Mouse (Mus musculus): ENCODE results near the gene Lat2. TPM values are rescaled to one million over a fixed set of nuclear protein-coding genes. Genes with fewer than 3 reads are reported as not detected.

The Lat2 gene
- 20.8 TPM for total RNA-seq (2023)

DNA sequence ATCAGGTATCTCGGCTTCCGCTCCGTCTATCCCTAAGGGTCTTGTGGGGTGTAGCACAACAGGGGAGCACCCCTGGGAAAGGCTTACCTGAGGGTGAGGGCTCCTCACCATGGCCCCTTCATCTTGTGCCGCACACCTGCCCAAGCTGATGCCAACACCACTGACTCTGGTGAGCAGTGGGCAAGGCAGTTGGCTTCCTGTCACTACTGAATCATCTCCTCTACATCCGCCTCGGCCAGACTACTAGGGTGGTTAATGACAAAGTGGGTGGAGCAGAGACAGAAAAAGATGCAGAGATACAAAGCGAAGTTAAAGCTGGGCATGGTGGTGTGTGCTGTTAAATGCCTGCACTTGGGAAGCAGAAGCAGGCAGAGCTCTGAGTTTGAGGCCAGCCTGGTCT, at the start of gene Lat2:
Gene Lat2, minus strand, starts transcription at position 224 of the 400 bp plus-strand sequence.

DNA sequence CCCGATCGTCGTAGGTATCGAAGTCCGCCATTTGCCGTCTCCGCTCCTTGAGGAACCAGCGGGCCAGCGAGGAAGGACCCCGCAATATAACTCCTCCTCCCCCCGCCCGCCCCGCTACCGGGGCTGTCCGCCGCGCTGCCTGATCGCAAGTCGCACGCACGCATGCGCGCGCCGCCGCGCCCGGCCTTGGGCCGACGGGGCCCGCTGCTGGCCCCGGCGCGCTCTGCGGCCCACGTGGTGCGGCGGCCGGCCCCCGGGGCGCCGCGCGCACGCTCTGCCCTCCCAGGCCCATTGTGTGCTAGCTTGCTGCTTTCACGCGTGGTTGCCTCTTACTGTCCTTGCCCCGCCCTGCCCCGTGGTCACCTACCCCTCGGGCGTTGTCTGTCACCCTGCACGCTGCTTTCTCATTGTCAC, 24.5 kb upstream of the Lat2 start, which contains the start of gene Eif4h:
Gene Eif4h, minus strand, starts transcription at position 222 of the 414 bp plus-strand sequence.

DNA sequence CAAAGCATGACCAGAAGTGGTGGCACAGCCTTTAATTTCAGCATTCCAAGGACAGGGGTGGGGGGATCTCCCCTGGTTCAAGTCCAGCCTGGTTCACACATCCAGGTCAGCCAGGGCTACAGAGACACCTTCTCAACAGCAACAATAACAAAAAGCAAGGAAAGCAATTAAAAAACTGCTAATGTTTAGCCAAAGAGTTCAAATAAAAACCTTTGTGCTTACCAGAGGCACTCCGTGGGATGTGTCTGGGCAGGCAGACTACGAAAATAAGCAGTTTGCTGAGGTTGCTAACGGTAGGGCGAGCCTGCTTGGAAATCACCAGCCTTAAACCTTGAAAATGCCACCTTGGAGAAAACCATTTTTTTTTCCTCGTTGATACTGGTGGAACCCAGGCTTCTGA, 33.7 kb downstream of the Lat2 start, which contains the start of gene Rfc2:
Gene Rfc2, plus strand, starts transcription at position 221 of the 400 bp plus-strand sequence.

DNA sequence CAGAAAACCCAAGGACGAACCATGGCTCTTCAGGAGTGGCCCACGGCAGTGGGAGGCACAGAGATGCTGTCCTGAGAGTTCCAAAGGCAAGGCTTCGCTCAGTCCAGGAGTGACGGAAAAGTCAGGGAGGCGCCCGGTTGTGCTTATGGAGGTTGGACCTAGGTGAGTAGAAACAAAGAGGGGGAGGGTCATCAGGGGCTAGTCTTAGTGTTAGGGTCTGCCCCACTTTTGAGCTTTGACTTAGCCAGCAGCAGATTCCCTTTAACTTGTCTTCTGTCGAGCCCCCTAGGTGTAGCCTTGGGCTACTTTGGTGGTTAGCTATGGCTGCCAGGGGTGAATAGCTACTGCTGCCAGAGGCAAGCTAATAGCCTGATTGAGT, 54.8 kb downstream of the Lat2 start, which contains the start of gene Syna:
Gene Syna, minus strand, starts transcription at position 101 of the 379 bp plus-strand sequence.

DNA sequence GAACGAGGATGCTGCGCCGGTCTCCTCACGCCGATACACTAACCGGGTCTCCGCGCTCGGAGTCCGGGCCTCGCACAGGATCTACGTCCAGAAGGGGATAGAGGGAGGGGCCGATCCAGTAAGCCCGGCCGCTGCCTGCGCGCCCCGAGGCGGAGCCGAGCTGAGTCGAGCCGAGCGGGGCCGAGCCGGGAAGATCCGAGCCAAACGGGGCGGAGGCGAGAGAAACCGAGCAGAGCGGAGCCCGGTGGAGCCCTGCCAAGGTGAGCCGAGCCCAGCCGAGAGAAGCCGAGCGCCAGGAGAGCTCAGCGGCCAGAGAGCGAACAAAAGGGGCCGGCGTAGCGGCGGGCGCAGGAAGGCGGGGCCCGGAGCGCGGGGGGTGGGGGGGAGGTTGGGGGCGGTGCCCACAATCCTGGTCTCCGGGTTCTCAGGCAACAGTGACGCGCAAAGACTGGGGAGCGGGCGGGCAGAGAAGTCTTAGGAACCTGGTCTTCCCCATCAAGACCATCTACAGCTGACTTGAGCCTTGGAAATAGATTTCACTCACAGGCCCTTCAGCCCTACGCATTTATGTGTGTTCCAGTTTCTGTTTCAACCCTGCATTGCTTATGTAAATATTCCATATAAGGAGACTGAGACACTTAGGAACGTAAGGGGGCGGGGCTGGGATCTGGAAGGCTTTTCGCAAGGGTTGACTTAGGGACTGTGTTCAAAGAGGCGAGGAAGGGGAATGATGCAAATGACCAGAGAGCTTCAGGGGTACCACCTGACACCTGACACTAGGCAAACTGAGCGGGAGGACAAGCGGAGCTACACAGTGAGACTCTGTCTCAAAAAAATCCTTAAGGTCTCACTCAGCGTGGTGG, 62.5 kb downstream of the Lat2 start, which contains the start of gene Clip2:
Gene Clip2, minus strand, starts transcription at position 325 of the 863 bp plus-strand sequence.

Other genes starting within 250 kb of the Lat2 start
- gene Gtf2ird1, start 158.3 kb downstream of the Lat2 start, total RNA-seq (2023) = 24.3 TPM
- 6.4 TPM for gene Clip2, start 62.6 kb downstream of the Lat2 start, total RNA-seq (2023)
- not detected for gene Syna, start 54.9 kb downstream of the Lat2 start, total RNA-seq (2023)
- 60.5 TPM for gene Rfc2, start 33.7 kb downstream of the Lat2 start, total RNA-seq (2023)
- 245 TPM for gene Eif4h, start 24.5 kb upstream of the Lat2 start, total RNA-seq (2023)
- 16.3 TPM for gene Limk1, start 73.6 kb upstream of the Lat2 start, total RNA-seq (2023)
- 0.74 TPM for gene Eln, start 132.3 kb upstream of the Lat2 start, total RNA-seq (2023)

Measured in CD4-positive naive resting alpha-beta T cell, adult 57 days (primary cell).